Mouse (Mus musculus) cerebellum, adult 2 months (tissue): ENCODE results near the gene Slc25a13.

Source experiments
- CTCF ChIP-seq: fragments of 200-500 bp; IDR thresholded peaks from 2 replicates; pipeline ENCODE4 v1.5.1; 2011; ENCODE audit warnings: low read depth, mild to moderate bottlenecking, control low read depth, low read length, moderate library complexity, borderline replicate concordance; ENCODE audit not compliant: insufficient read depth
- POLR2A ChIP-seq: fragments of 200-500 bp; IDR thresholded peaks from 2 replicates; pipeline ENCODE4 v1.6.1; 2011; ENCODE audit warnings: low read length, control low read depth, borderline replicate concordance; ENCODE audit not compliant: insufficient read depth

GRCm38 (mm10) chr6:6125620-6126019 is 91.4 kb downstream of the Slc25a13 start:
- TF ChIP-seq CTCF (no peak), POLR2A (no peak)
